Mouse (Mus musculus): ENCODE data around the gene Tgm1.

GRCm38 (mm10) chr14:55681160-55682117 is 32.3 kb downstream of the Tgm1 start, which contains the start of gene Tinf2:
- TF ChIP-seq CTCF (IDR thresholded peaks at IDR 0.05; ENCODE audit: borderline replicate concordance, extremely low read depth, insufficient read depth, insufficient read length) (peak; percentile 88), POLR2A (IDR thresholded peaks at IDR 0.05; ENCODE audit: borderline replicate concordance, extremely low read depth, insufficient read depth, insufficient read length, poor library complexity, severe bottlenecking) (no peak)
